Comparison of ENCODE assay signal across 8 mouse cellular contexts in the genomic region with DNA sequence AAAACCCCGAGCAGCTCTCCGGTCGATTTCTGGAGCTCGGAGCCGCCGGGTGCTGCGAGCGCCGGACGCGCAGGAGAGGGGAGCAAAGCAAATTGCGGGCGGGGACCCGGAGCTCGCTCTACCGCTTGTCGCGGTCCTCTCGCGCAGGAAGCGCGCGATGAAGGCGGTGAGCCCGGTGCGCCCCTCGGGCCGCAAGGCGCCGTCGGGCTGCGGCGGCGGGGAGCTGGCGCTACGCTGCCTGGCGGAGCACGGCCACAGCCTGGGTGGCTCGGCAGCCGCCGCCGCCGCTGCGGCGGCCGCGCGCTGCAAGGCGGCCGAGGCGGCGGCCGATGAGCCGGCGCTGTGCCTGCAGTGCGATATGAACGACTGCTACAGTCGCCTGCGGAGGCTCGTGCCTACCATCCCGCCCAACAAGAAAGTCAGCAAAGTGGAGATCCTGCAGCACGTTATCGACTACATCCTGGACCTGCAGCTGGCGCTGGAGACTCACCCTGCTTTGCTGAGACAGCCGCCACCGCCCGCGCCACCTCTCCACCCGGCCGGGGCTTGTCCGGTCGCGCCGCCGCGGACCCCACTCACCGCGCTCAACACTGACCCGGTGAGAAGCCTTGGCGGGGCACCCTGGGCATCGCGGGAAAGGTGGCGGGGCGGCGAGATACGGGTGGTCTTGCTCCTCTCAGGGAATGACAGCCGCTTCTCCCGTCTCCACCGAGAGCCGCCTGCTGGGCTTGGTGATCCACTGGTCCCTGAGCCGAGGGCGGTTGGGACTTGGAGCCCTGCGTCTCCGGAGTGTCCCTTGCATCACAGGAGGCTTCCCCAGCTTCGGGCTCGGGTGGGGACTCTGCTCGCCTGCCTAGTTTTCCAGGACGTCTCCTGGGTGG. TPM values are rescaled to one million over a fixed set of nuclear protein-coding genes. Genes with fewer than 3 reads are reported as not detected.
DNase-seq lines count a peak whose midpoint lies in the region; ATAC-seq and TF ChIP-seq lines count a peak whose summit lies in the region.

No protein-coding gene starts in this region.

- peak; percentile 68 for DNase-seq in Muller cell, postnatal 12 days (ENCODE audit: inconsistent ontology term)
- peak; percentile 22 for DNase-seq in cerebellum, adult 11-12 months
- DNase-seq in forebrain, postnatal 0 days: peak; percentile 62
- peak; percentile 56 for DNase-seq in heart, postnatal 4 days
- DNase-seq in layer of hippocampus, postnatal 10 days (ENCODE audit: low spot score in 2 of 2): peak; percentile 52 to 57
- DNase-seq in lung, embryonic 14.5 days: peak; percentile 68
- peak; percentile 49 for DNase-seq in ovary, postnatal 36 days (ENCODE audit: low spot score)

- peak overlapping the region; percentile 87 for H3K27ac ChIP-seq in forebrain, postnatal 0 days (ENCODE audit: low read depth, low read length)
- H3K27ac ChIP-seq in lung, embryonic 14.5 days (ENCODE audit: low read depth): peak overlapping the region; percentile 87

- H3K9me3 ChIP-seq in forebrain, postnatal 0 days (ENCODE audit: low read length): no peaks in the 10 kb centered on the region
- H3K9me3 ChIP-seq in lung, embryonic 14.5 days (ENCODE audit: low read depth, low read length): no peaks in the 10 kb centered on the region

- no peaks in the 10 kb centered on the region for H3K36me3 ChIP-seq in forebrain, postnatal 0 days (ENCODE audit: insufficient read depth)
- no peaks in the 10 kb centered on the region for H3K36me3 ChIP-seq in lung, embryonic 14.5 days (ENCODE audit: insufficient read depth)

- WGBS in forebrain, postnatal 0 days: 4% methylated on average over 98 of the region's 98 CpGs
- WGBS in lung, embryonic 14.5 days: under 1% methylated on average over 98 of the region's 98 CpGs

- H3K27me3 ChIP-seq in forebrain, postnatal 0 days (ENCODE audit: insufficient read depth, low read length): no peaks in the 10 kb centered on the region
- peaks cover 9% of the 10 kb centered on the region; the same call in 1 of the 2 replicates for H3K27me3 ChIP-seq in lung, embryonic 14.5 days (ENCODE audit: insufficient read depth, low read length)

- H3K4me1 ChIP-seq in forebrain, postnatal 0 days (ENCODE audit: insufficient read depth): no peaks in the 10 kb centered on the region
- no peaks in the 10 kb centered on the region for H3K4me1 ChIP-seq in lung, embryonic 14.5 days (ENCODE audit: insufficient read depth)

- H3K4me3 ChIP-seq in forebrain, postnatal 0 days (ENCODE audit: low read depth, low read length): peak overlapping the region; percentile 74
- H3K4me3 ChIP-seq in lung, embryonic 14.5 days (ENCODE audit: low read depth, low read length): peak overlapping the region; percentile 71

- 0 out of 2 replicates have a peak, but pooled peaks have one; percentile 27 for TF ChIP-seq CTCF in forebrain, postnatal 0 days (IDR thresholded peaks at IDR 0.05; ENCODE audit: low read depth)
- TF ChIP-seq CTCF in lung, embryonic 14.5 days (IDR thresholded peaks at IDR 0.05; ENCODE audit: low read depth): peak; percentile 29; the same call in 1 of the 2 replicates

- peak overlapping the region; percentile 79 for H3K9ac ChIP-seq in forebrain, postnatal 0 days
- peak overlapping the region; percentile 71 for H3K9ac ChIP-seq in lung, embryonic 14.5 days

- peak overlapping the region; percentile 86 for H3K4me2 ChIP-seq in forebrain, postnatal 0 days (ENCODE audit: low read depth)
- peak overlapping the region; percentile 90 for H3K4me2 ChIP-seq in lung, embryonic 14.5 days

- ATAC-seq in forebrain, postnatal 0 days: peak; percentile 37
- peak; percentile 37; the same call in 1 of the 2 replicates for ATAC-seq in lung, embryonic 14.5 days (ENCODE audit: insufficient read depth)
- no peak for ATAC-seq in granulocyte monocyte progenitor cell, adult 5-6 weeks (replicated peaks; ENCODE audit: poor library complexity, severe bottlenecking)

RNA-seq across cellular contexts. Expression of a gene that starts 0.6 kb away (rescaled TPM):
- 100 and 152 TPM in 2 replicates for total RNA-seq in forebrain, postnatal 0 days (2014; rRNA removed)
- 32.6 and 80.8 TPM in 2 replicates for polyA plus RNA-seq in forebrain, postnatal 0 days (2015; fragmentation: Nextera tagmentation; extraction: Ambion mirVana)
- total RNA-seq in heart, postnatal 4 days (2021): 1 to 10 TPM; 3.2 to 3.7 TPM
- total RNA-seq in layer of hippocampus, postnatal 10 days (2021): 10 to 100 TPM; 33.7 to 37.8 TPM
- 8.3 and 8.4 TPM in 2 replicates for polyA plus RNA-seq in lung, embryonic 14.5 days (2014; fragmentation: Nextera tagmentation; extraction: Ambion mirVana)
- not detected in 2 replicates for total RNA-seq in granulocyte monocyte progenitor cell, adult 5-6 weeks (2014; fragmentation: Nextera tagmentation)
- total RNA-seq in granulocyte monocyte progenitor cell, adult 5-6 weeks (2017): not detected in 2 replicates

Comparison
In these comparisons a context has a peak if more than half of its experiments do, and no peak if none do; other contexts are left out.
1. RNA of a gene that starts 0.6 kb away (total RNA-seq): 100 to 152 TPM in forebrain, postnatal 0 days and 33.7 to 37.8 TPM in layer of hippocampus, postnatal 10 days; 3.2 to 3.7 TPM in heart, postnatal 4 days and not detected in granulocyte monocyte progenitor cell, adult 5-6 weeks; every median in the first group is over 4 times any median in the second.
2. Peak in every context shown above with its lines, with median percentiles within 50 percentile points of each other: DNase-seq.